Mouse (Mus musculus) hindbrain, embryonic 11.5 days (tissue): ENCODE results near the gene Ncam1. TPM values are rescaled to one million over a fixed set of nuclear protein-coding genes. Genes with fewer than 3 reads are reported as not detected.

Source experiments
- ATAC-seq: fragments of 200-750 bp; cut with Nextera tagmentation; 2 replicates; pipeline ENCODE4 v1.8.0; 2017; ENCODE audit warnings: mild to moderate bottlenecking, moderate TSS enrichment, moderate library complexity; ENCODE audit not compliant: low FRiP score
- DNase-seq: peaks from one replicate; pipeline ENCODE4 v3.0.0-alpha.2; 2015; ENCODE audit warnings: low spot score
- H3K27ac ChIP-seq: fragments of 300-500 bp; sonication (generic); 2 replicates; pipeline ENCODE4 v1.5.1; 2014; ENCODE audit warnings: mild to moderate bottlenecking, low read depth, low read length
- H3K27me3 ChIP-seq: fragments of 300-500 bp; sonication (generic); 2 replicates; pipeline ENCODE4 v1.6.1; 2014; ENCODE audit warnings: mild to moderate bottlenecking, low read length, moderate library complexity, mixed read lengths; ENCODE audit not compliant: control insufficient read depth, insufficient read depth
- H3K36me3 ChIP-seq: fragments of 300-500 bp; sonication (generic); 2 replicates; pipeline ENCODE4 v1.6.1; 2014; ENCODE audit warnings: mild to moderate bottlenecking, low read length, moderate library complexity, mixed read lengths; ENCODE audit not compliant: control insufficient read depth, insufficient read depth
- H3K4me1 ChIP-seq: fragments of 300-500 bp; sonication (generic); replicated peaks from 2 replicates; pipeline ENCODE4 v1.6.1; 2014; ENCODE audit warnings: low read length, mixed read lengths; ENCODE audit not compliant: control insufficient read depth, insufficient read depth
- H3K4me2 ChIP-seq: fragments of 300-500 bp; sonication (generic); replicated peaks from 2 replicates; pipeline ENCODE4 v1.6.1; 2014; ENCODE audit warnings: mild to moderate bottlenecking, low read depth, low read length
- H3K4me3 ChIP-seq: fragments of 300-500 bp; sonication (generic); 2 replicates; pipeline ENCODE4 v1.5.1; 2014; ENCODE audit warnings: low read depth, low read length
- H3K9ac ChIP-seq: fragments of 300-500 bp; sonication (generic); 2 replicates; pipeline ENCODE4 v1.6.1; 2014; ENCODE audit warnings: low read depth, low read length
- H3K9me3 ChIP-seq: fragments of 300-500 bp; sonication (generic); 2 replicates; pipeline ENCODE4 v1.6.1; 2016; ENCODE audit warnings: low read length; ENCODE audit not compliant: control insufficient read depth
- WGBS: fragments of 180-500 bp; shearing (Covaris S2); extraction: QIAGEN DNeasy Blood & Tissue Kit; methylation state at CpG from one replicate; pipeline ENCODE4 v1.1.7; 2014; 5-methylcytosine and 5-hydroxymethylcytosine counted together
- polyA plus RNA-seq: library from polyadenylated mRNA; unstranded; fragments of >200 nt; fragmentation: Nextera tagmentation; extraction: Ambion mirVana; gene quantifications from 2 replicates; pipeline ENCODE4 v1.2.1, GENCODE M21; 2014

Ncam1 gene
- polyA plus RNA-seq, 1 experiment from 2014 or later = 137 TPM

DNA sequence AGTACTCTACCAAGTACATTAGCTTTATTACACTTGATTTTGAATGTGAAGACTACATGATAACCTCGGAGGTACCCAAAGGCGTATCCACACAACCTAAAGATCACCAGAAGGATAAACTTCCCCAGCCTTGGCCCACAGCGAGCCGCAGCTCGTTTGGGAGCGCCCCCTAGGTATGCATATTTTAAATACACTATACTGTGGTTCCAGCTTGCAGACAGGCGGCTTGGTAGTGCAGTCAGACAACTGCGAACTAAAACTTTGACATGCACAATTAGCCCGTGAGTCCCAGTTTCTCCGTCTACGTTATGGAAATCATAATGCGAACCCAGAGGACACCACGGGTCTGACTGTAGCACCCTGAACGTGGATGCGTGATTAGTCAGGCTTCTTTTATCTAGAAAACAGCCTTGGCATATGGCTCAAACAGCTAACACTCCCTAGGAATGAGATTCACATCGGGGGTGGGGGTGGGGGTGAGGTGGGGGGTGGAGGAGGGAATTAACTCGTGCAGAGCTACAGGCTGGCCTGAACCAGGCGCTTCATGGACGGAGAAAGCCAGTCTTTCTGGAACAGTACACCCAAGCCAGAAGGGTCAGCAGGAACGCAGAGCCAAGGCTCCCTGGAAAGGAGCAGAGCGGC lies 313.4 kb downstream of the Ncam1 start:
- Histone ChIP-seq H3K4me2 (peak overlapping the region; percentile 54), H3K9ac (0 out of 2 replicates have a peak overlapping the region, but pooled peaks have one; percentile 37), H3K4me3 (peak overlapping the region; percentile 49), H3K4me1 (0 out of 2 replicates have a peak, but pooled peaks cover 2% of the 10 kb centered on the region), H3K27me3 (no peaks in the 10 kb centered on the region; the same call in 1 of the 2 replicates), H3K27ac (peak overlapping the region; percentile 43), H3K36me3 (no peaks in the 10 kb centered on the region), H3K9me3 (no peaks in the 10 kb centered on the region)
- DNase-seq (peak; percentile 71), ATAC-seq (peak; percentile 48)
- 5% methylated on average over 21 of the region's 21 CpGs for WGBS

DNA sequence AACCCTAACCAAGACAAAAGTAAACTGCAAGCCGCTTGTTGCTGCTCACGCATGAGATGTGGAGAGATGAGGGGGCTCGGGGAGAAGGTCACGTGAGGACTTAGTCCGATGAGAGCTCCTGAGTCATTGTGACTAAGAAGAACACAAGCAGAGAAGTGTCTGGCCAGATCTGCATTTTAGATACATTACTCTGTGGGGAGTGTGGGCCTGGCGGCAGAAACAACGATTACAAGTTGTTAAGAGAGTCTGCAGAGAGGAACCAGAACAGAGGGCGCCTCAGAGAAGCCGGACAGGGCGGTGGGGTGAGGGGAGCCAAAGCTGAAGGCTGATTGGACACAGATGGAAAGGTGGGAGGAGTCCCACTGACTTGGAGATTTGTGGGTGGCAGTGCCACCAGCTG lies 315.4 kb downstream of the Ncam1 start:
- H3K4me3 ChIP-seq = no peak overlapping the region

DNA sequence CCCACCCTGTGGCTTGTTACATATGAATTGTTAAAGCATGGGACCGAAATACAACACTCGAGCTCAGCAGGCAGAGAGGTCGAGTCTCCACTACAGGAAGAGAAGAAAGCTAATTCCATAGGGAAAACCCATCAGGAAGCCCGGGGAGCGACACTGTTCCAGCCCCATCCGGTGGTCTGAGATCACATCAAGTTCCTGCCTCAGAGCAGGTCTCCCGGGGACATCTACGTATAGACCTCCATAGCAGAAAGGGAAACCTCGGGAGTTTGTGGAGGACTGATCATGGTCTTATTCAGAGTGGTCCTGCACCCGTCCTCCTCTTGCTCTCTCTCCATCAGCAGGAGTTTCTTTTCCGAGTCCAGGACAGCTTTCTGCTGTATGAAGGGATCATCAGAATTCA lies 326.6 kb downstream of the Ncam1 start:
- Histone ChIP-seq H3K27me3 (no peaks in the 10 kb centered on the region), H3K36me3 (no peaks in the 10 kb centered on the region), H3K27ac (no peak overlapping the region), H3K4me1 (no peaks in the 10 kb centered on the region), H3K4me3 (no peak overlapping the region), H3K9me3 (no peaks in the 10 kb centered on the region), H3K4me2 (no peak overlapping the region), H3K9ac (no peak overlapping the region)
- DNase-seq = no peak
- ATAC-seq = no peak
- WGBS = 66% methylated on average over 11 of the region's 11 CpGs

More for the DNA sequence above, 315.4 kb downstream of the Ncam1 start:
- Histone ChIP-seq H3K27me3 (no peaks in the 10 kb centered on the region; the same call in 1 of the 2 replicates), H3K4me2 (no peak overlapping the region), H3K36me3 (no peaks in the 10 kb centered on the region), H3K27ac (no peak overlapping the region), H3K9ac (no peak overlapping the region), H3K9me3 (no peaks in the 10 kb centered on the region), H3K4me1 (no peaks in the 10 kb centered on the region)
- 38% methylated on average over 10 of the region's 10 CpGs for WGBS
- DNase-seq (no peak), ATAC-seq (no peak)

DNA sequence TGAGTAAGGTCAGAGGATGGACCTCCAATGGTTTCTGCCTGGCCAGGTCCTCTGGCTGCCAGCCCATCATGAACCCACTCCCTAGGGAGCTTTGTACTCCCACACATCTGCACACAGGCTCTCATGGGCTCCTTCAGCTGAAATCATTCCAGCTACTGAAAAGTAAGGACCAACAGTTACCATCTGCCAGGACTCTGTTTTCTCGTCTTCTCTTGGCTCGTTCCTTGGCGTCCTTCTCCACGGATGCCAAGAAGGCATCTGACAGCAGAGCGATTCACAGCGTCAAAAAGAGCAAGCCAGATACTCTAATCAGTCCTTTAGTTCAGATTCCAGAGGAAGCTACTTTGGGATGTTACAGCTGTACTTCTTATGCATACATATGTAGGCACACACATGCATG lies 327.8 kb downstream of the Ncam1 start:
- H3K9me3 ChIP-seq = no peaks in the 10 kb centered on the region
- no peak overlapping the region for H3K4me3 ChIP-seq
- WGBS = 86% methylated on average over 6 of the region's 6 CpGs
- DNase-seq (no peak), ATAC-seq (no peak)
- H3K36me3 ChIP-seq = no peaks in the 10 kb centered on the region
- H3K27me3 ChIP-seq = no peaks in the 10 kb centered on the region
- no peaks in the 10 kb centered on the region for H3K4me1 ChIP-seq
- H3K4me2 ChIP-seq = no peak overlapping the region
- H3K9ac ChIP-seq = no peak overlapping the region
- H3K27ac ChIP-seq = no peak overlapping the region

DNA sequence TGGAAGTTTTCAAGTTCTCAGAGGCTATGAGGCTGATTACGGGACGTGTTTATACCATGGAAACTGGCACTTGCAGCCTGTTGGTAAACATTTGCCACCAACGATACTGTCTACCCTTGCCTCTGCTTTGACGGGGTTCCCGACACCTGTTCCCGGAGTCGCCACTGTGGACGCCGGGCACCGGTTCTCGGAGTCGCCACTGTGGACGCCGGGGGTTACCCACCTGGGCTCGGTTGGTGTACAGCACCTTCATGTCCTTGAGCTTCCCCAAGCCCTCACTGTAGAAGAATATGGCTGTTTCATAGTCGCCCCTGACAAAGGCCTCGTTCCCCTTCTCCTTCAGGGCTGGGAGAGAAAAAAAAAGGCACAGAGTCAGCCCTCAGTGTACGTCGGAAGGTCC lies 328.7 kb downstream of the Ncam1 start:
- WGBS = 94% methylated on average over 19 of the region's 19 CpGs
- Histone ChIP-seq H3K36me3 (no peaks in the 10 kb centered on the region), H3K27me3 (no peaks in the 10 kb centered on the region), H3K4me3 (no peak overlapping the region), H3K4me2 (no peak overlapping the region), H3K27ac (no peak overlapping the region), H3K9ac (no peak overlapping the region), H3K4me1 (no peaks in the 10 kb centered on the region), H3K9me3 (no peaks in the 10 kb centered on the region)
- DNase-seq (no peak), ATAC-seq (no peak)

DNA sequence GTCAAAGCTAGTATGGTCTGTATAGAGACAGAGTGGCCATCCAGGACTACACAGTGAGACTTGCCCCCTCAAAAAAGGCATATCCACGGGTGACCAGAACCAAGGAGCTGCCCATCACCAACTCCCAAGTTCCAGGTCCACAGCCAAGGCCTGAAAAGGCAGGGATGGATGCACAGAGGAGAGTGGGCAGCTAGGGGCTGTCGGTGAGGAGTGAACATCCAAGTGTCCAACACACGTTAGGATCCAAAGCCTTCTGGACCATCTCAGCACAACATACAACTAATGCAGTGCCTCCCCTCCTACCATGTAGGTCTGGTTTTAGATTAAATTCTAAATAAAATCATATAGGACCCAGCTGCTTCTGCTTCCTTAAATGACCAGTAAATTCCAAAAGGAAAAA lies 342.6 kb downstream of the Ncam1 start:
- WGBS = 90% methylated on average over 3 of the region's 3 CpGs
- no peak for ATAC-seq
- Histone ChIP-seq H3K27ac (no peak overlapping the region), H3K27me3 (no peaks in the 10 kb centered on the region), H3K36me3 (no peaks in the 10 kb centered on the region), H3K4me2 (no peak overlapping the region), H3K9ac (no peak overlapping the region), H3K9me3 (no peaks in the 10 kb centered on the region), H3K4me3 (no peak overlapping the region), H3K4me1 (no peaks in the 10 kb centered on the region)
- DNase-seq = no peak

DNA sequence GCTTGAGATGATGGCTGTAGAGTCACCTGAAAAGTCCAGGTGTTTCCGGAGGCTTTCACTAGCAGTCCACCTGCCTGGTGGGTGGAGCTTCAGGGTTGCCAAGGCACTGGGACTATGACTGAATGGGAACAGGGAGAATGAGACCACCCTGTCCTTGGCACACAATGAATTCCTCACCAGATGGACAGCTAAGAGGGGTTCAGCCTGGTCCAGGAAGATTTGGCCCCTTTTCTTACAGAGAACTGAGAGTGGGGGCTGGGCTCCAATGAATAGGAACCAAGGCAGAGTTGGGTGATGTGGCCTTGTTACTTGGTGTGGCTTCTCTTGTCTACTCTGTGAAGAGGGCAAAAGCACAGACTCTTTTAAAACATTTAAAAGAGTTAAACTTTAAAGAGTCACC lies 346.3 kb downstream of the Ncam1 start:
- ATAC-seq = no peak
- no peak overlapping the region for H3K9ac ChIP-seq
- H3K36me3 ChIP-seq = no peaks in the 10 kb centered on the region
- H3K4me1 ChIP-seq = no peaks in the 10 kb centered on the region
- H3K9me3 ChIP-seq = no peaks in the 10 kb centered on the region
- H3K4me3 ChIP-seq = no peak overlapping the region
- WGBS = 100% methylated on average over 1 of the region's 1 CpGs
- no peaks in the 10 kb centered on the region for H3K27me3 ChIP-seq
- H3K27ac ChIP-seq = no peak overlapping the region
- no peak overlapping the region for H3K4me2 ChIP-seq
- no peak for DNase-seq
